ENCODE assay signal across 26 mouse cellular contexts in genomic region chr2:32238708-32239435, GRCm38 (mm10). TPM values are rescaled to one million over a fixed set of nuclear protein-coding genes. Genes with fewer than 3 reads are reported as not detected.
DNase-seq lines count a peak whose midpoint lies in the region; ATAC-seq and TF ChIP-seq lines count a peak whose summit lies in the region.
"Had no signal": no experiment of that assay in that cellular context is flagged by ENCODE, and none has a peak within 500 bp of the region (broad histone marks: within the 10 kb centered on the region; RNA-seq: fewer than 3 reads in every experiment).

No protein-coding gene starts in this region.

- WGBS in forebrain, embryonic 13.5 days = 92% methylated on average over 9 of the region's 9 CpGs
- WGBS in forebrain, embryonic 14.5 days = 92% methylated on average over 9 of the region's 9 CpGs

- peaks cover 4% of the 10 kb centered on the region; the same call in 1 of the 2 replicates for H3K79me2 ChIP-seq in MEL (ENCODE audit: control insufficient read depth, insufficient read depth, low read length, poor library complexity)

- peak overlapping the region; percentile 3; the same call in 1 of the 2 replicates for H3K9ac ChIP-seq in forebrain, embryonic 13.5 days
- no peak overlapping the region for H3K9ac ChIP-seq in forebrain, embryonic 14.5 days (ENCODE audit: low read length)
- H3K9ac ChIP-seq in MEL (ENCODE audit: control insufficient read depth, low read depth, low read length, poor library complexity, severe bottlenecking) = no peak overlapping the region

- TF ChIP-seq CTCF in MEL (IDR thresholded peaks at IDR 0.05 in 2 of 3, conservative IDR thresholded peaks at IDR 0.05 in 1 of 3; ENCODE audit: control insufficient read depth in 1 of 3, insufficient read depth in 1 of 3, low read depth in 2 of 3, low read length in 3 of 3, poor library complexity in 1 of 3, severe bottlenecking in 1 of 3) = no peak

- TF ChIP-seq EP300 in MEL (IDR thresholded peaks at IDR 0.05; ENCODE audit: low read depth in 1 of 2, low read length in 2 of 2) = peak; percentile 86 to 94

- peaks cover 31% of the 10 kb centered on the region for H3K4me1 ChIP-seq in forebrain, embryonic 13.5 days
- H3K4me1 ChIP-seq in forebrain, embryonic 14.5 days (ENCODE audit: control insufficient read depth, insufficient read depth, low read length) = peaks cover 11% of the 10 kb centered on the region; the same call in 1 of the 2 replicates
- peaks cover 15 to 29% of the 10 kb centered on the region in 2 experiments for H3K4me1 ChIP-seq in MEL (ENCODE audit: control insufficient read depth in 1 of 2, insufficient read depth in 2 of 2, low read length in 2 of 2)

- no peak for ATAC-seq in forebrain, embryonic 13.5 days
- no peak for ATAC-seq in forebrain, embryonic 14.5 days
- ATAC-seq: activated CD4-positive, CD25-positive, alpha-beta regulatory T cell, adult 4 months; CD4-positive, CD25-positive, alpha-beta regulatory T cell, adult 4 months; Patski had no signal

- H3K9me3 ChIP-seq in forebrain, embryonic 13.5 days (replicated peaks) = no peaks in the 10 kb centered on the region
- no peaks in the 10 kb centered on the region for H3K9me3 ChIP-seq in forebrain, embryonic 14.5 days (replicated peaks; ENCODE audit: control insufficient read depth, low read length)
- no peaks in the 10 kb centered on the region for H3K9me3 ChIP-seq in MEL (replicated peaks; ENCODE audit: insufficient read depth, low read length)
- H3K9me3 ChIP-seq: G1E had no signal

- TF ChIP-seq POLR2A in MEL (IDR thresholded peaks at IDR 0.05; ENCODE audit: control insufficient read depth in 1 of 2, insufficient read depth in 1 of 2, low read depth in 1 of 2, low read length in 2 of 2, poor library complexity in 1 of 2) = no peak

- H3K27ac ChIP-seq in forebrain, embryonic 13.5 days = no peak overlapping the region
- no peak overlapping the region for H3K27ac ChIP-seq in forebrain, embryonic 14.5 days (ENCODE audit: low read depth, low read length)
- peak overlapping the region; percentile 76 for H3K27ac ChIP-seq in MEL (ENCODE audit: control insufficient read depth, low read depth, low read length)

- no peaks in the 10 kb centered on the region for H3K27me3 ChIP-seq in forebrain, embryonic 13.5 days
- no peaks in the 10 kb centered on the region for H3K27me3 ChIP-seq in forebrain, embryonic 14.5 days (replicated peaks; ENCODE audit: control insufficient read depth, insufficient read depth, low read length)
- H3K27me3 ChIP-seq in MEL (ENCODE audit: control insufficient read depth in 1 of 2, insufficient read depth in 2 of 2, low read length in 2 of 2) = no peaks in the 10 kb centered on the region
- H3K27me3 ChIP-seq: CH12.LX, Patski had no signal

- no peak overlapping the region for H3K4me3 ChIP-seq in forebrain, embryonic 13.5 days
- H3K4me3 ChIP-seq in forebrain, embryonic 14.5 days (ENCODE audit: low read depth, low read length) = no peak overlapping the region
- H3K4me3 ChIP-seq in MEL (ENCODE audit: control insufficient read depth in 1 of 2, insufficient read depth in 1 of 2, low read depth in 2 of 2, low read length in 2 of 2) = no peak overlapping the region

- no peak overlapping the region for H3K4me2 ChIP-seq in forebrain, embryonic 13.5 days
- H3K4me2 ChIP-seq in forebrain, embryonic 14.5 days (ENCODE audit: low read length) = no peak overlapping the region

- H3K36me3 ChIP-seq in forebrain, embryonic 13.5 days (ENCODE audit: poor library complexity, severe bottlenecking) = peaks cover 24% of the 10 kb centered on the region
- H3K36me3 ChIP-seq in forebrain, embryonic 14.5 days (ENCODE audit: control insufficient read depth, insufficient read depth, low read length) = peaks cover 38% of the 10 kb centered on the region
- H3K36me3 ChIP-seq in MEL (ENCODE audit: control insufficient read depth in 1 of 2, insufficient read depth in 2 of 2, low read length in 2 of 2) = peaks cover 2 to 38% of the 10 kb centered on the region in 2 experiments; a peak in 3 of 4 replicates

- TF ChIP-seq RAD21 in MEL (IDR thresholded peaks at IDR 0.05; ENCODE audit: low read depth, low read length) = no peak

- no peak for DNase-seq in forebrain, embryonic 14.5 days (ENCODE audit: low spot score)
- DNase-seq in A20 (ENCODE audit: low read depth, low spot score) (peak; percentile 51), MEL (ENCODE audit: low read depth, low spot score) (peak; percentile 86), MEL-GATA-1-ER (ENCODE audit: extremely low read depth, low read depth) (peak; percentile 87), adipocyte (ENCODE audit: low spot score) (no peak), liver (no peak)
- no peak for DNase-seq in left cerebral cortex, adult 8-10 months (ENCODE audit: low spot score in 2 of 2)
- DNase-seq: adrenal gland, adult 2 months; adrenal gland, adult 8-10 months; adrenal gland, postnatal 10 days; adrenal gland, postnatal 14 days; adrenal gland, postnatal 25 days; adrenal gland, postnatal 36 days; B cell, adult 2 months; cerebellum, adult 11 months; cerebellum, adult 11-12 months; cerebellum, adult 18-20 months; cerebellum, adult 2 months; cerebellum, adult 8-10 months; cerebellum, adult 9-10 months had no signal

TF ChIP-seq in MEL, 35 proteins besides CTCF, POLR2A, EP300 and RAD21:
- TF ChIP-seq BHLHE40 (IDR thresholded peaks at IDR 0.05; ENCODE audit: borderline replicate concordance, low read depth, low read length) (no peak), ZC3H11A (IDR thresholded peaks at IDR 0.05; ENCODE audit: low read depth, low read length) (no peak), MAX (IDR thresholded peaks at IDR 0.05; ENCODE audit: low read length) (peak; percentile 63), ZNF384 (IDR thresholded peaks at IDR 0.05; ENCODE audit: low read depth, low read length) (no peak), GATA1 (IDR thresholded peaks at IDR 0.05; ENCODE audit: low read depth, low read length) (peak; percentile 94), GABPA (IDR thresholded peaks at IDR 0.05; ENCODE audit: low read depth, low read length) (no peak), MXI1 (IDR thresholded peaks at IDR 0.05; ENCODE audit: low read depth, low read length) (peak; percentile 45; the same call in 1 of the 2 replicates), SIN3A (IDR thresholded peaks at IDR 0.05; ENCODE audit: low read length) (peak; percentile 56), KAT2A (conservative IDR thresholded peaks at IDR 0.05; ENCODE audit: low read depth, low read length) (no peak), TBP (IDR thresholded peaks at IDR 0.05; ENCODE audit: low read depth, low read length) (peak; percentile 44; the same call in 1 of the 2 replicates), ZKSCAN1 (IDR thresholded peaks at IDR 0.05; ENCODE audit: low read depth, low read length) (no peak), MYB (IDR thresholded peaks at IDR 0.05; ENCODE audit: low read depth, low read length) (no peak), USF1 (IDR thresholded peaks at IDR 0.05; ENCODE audit: low read depth, low read length) (no peak), RCOR1 (IDR thresholded peaks at IDR 0.05; ENCODE audit: low read depth, low read length) (peak; percentile 83), ETS1 (IDR thresholded peaks at IDR 0.05; ENCODE audit: low read depth, low read length) (peak; percentile 70), TCF12 (IDR thresholded peaks at IDR 0.05; ENCODE audit: low read depth, low read length) (peak; percentile 90), TAL1 (IDR thresholded peaks at IDR 0.05; ENCODE audit: low read length) (peak; percentile 75), SMC3 (IDR thresholded peaks at IDR 0.05; ENCODE audit: low read depth, low read length) (no peak), ZMIZ1 (IDR thresholded peaks at IDR 0.05; ENCODE audit: low read depth, low read length) (no peak), MYC (IDR thresholded peaks at IDR 0.05; ENCODE audit: low read depth, low read length) (peak; percentile 11; the same call in 1 of the 2 replicates), NELFE (IDR thresholded peaks at IDR 0.05; ENCODE audit: low read depth, low read length) (no peak)

RNA-seq across cellular contexts. Expression of gene Pomt1, which starts 2.5 kb away (rescaled TPM):
- polyA plus RNA-seq in forebrain, embryonic 13.5 days (2015; fragmentation: Nextera tagmentation; extraction: Ambion mirVana) = 23.7 and 27.0 TPM in 2 replicates
- polyA plus RNA-seq in forebrain, embryonic 14.5 days (2014; fragmentation: Nextera tagmentation; extraction: Ambion mirVana) = 22.3 and 27.1 TPM in 2 replicates
- total RNA-seq in MEL (2012; rRNA removed) = 30.7 and 34.2 TPM in 2 replicates
- polyA plus RNA-seq in MEL (2012; ENCODE audit: insufficient read depth in 1 of 2, insufficient read length in 2 of 2, low read depth in 1 of 2, low replicate concordance in 2 of 2, missing spikeins in 1 of 2) = 10 to 100 TPM in 1 of 2 experiments, not detected in 1; 42.8 TPM
- total RNA-seq in left cerebral cortex, adult 8-10 months (2022) = 10 to 100 TPM; 18.8 to 22.0 (median 19.8) TPM

RNA-seq across cellular contexts. Expression of gene Uck1, which starts 21.1 kb away (rescaled TPM):
- polyA plus RNA-seq in forebrain, embryonic 13.5 days (2015; fragmentation: Nextera tagmentation; extraction: Ambion mirVana) = 76.9 and 89.3 TPM in 2 replicates
- polyA plus RNA-seq in forebrain, embryonic 14.5 days (2014; fragmentation: Nextera tagmentation; extraction: Ambion mirVana) = 84.2 and 96.6 TPM in 2 replicates
- total RNA-seq in MEL (2012; rRNA removed) = 60.1 and 73.7 TPM in 2 replicates
- polyA plus RNA-seq in MEL (2012; ENCODE audit: insufficient read depth in 1 of 2, insufficient read length in 2 of 2, low read depth in 1 of 2, low replicate concordance in 2 of 2, missing spikeins in 1 of 2) = 10 to 100 TPM in 1 of 2 experiments, not detected in 1; 60.6 TPM
- 10 to 100 TPM; 42.9 to 51.6 (median 49.4) TPM for total RNA-seq in left cerebral cortex, adult 8-10 months (2022)

RNA-seq across cellular contexts. Expression of gene Golga2, which starts 48.3 kb away (rescaled TPM):
- 20.5 and 23.4 TPM in 2 replicates for polyA plus RNA-seq in forebrain, embryonic 13.5 days (2015; fragmentation: Nextera tagmentation; extraction: Ambion mirVana)
- 15.5 and 20.6 TPM in 2 replicates for polyA plus RNA-seq in forebrain, embryonic 14.5 days (2014; fragmentation: Nextera tagmentation; extraction: Ambion mirVana)
- total RNA-seq in MEL (2012; rRNA removed) = 20.3 TPM in 2 replicates
- 10 to 100 TPM in 1 of 2 experiments, not detected in 1; 38.6 TPM for polyA plus RNA-seq in MEL (2012; ENCODE audit: insufficient read depth in 1 of 2, insufficient read length in 2 of 2, low read depth in 1 of 2, low replicate concordance in 2 of 2, missing spikeins in 1 of 2)
- total RNA-seq in left cerebral cortex, adult 8-10 months (2022) = 10 to 100 TPM; 87.7 to 91.0 (median 89.3) TPM

RNA-seq across cellular contexts. Expression of gene Swi5, which starts 49.0 kb away (rescaled TPM):
- 466 and 470 TPM in 2 replicates for polyA plus RNA-seq in forebrain, embryonic 13.5 days (2015; fragmentation: Nextera tagmentation; extraction: Ambion mirVana)
- 186 and 243 TPM in 2 replicates for polyA plus RNA-seq in forebrain, embryonic 14.5 days (2014; fragmentation: Nextera tagmentation; extraction: Ambion mirVana)
- 342 and 371 TPM in 2 replicates for total RNA-seq in MEL (2012; rRNA removed)
- 100 to 1,000 TPM in 1 of 2 experiments, not detected in 1; 480 TPM for polyA plus RNA-seq in MEL (2012; ENCODE audit: insufficient read depth in 1 of 2, insufficient read length in 2 of 2, low read depth in 1 of 2, low replicate concordance in 2 of 2, missing spikeins in 1 of 2)
- 100 to 1,000 TPM; 204 to 222 (median 213) TPM for total RNA-seq in left cerebral cortex, adult 8-10 months (2022)

Comparison
In these comparisons a context has a peak if more than half of its experiments do, and no peak if none do; other contexts are left out.
1. DNase-seq: peak in A20 (single experiment), MEL (single experiment) and MEL-GATA-1-ER (single experiment); none in forebrain, embryonic 14.5 days (single experiment), adipocyte (single experiment), liver (single experiment) and left cerebral cortex, adult 8-10 months (0 of 2).